Mouse (Mus musculus) right cerebral cortex, postnatal 25 days (tissue): ENCODE results near the gene Pde6g.
"Not testable (repeated sequence)": the region's sequence is repeated elsewhere in the genome, so short reads cannot be mapped to it uniquely, and the experiment has no call there.

Experiments
- DNase-seq: peaks from one replicate; pipeline ENCODE4 v3.0.0; 2022

Gene Pde6g

GRCm38 (mm10) chr11:120418592-120418991, 34.7 kb downstream of the Pde6g start:
- DNase-seq = no peak

GRCm38 (mm10) chr11:120417852-120418251, 35.4 kb downstream of the Pde6g start:
- DNase-seq = no peak

GRCm38 (mm10) chr11:120413621-120414020, 39.7 kb downstream of the Pde6g start:
- DNase-seq = not testable (repeated sequence)

GRCm38 (mm10) chr11:120406445-120406844, 46.9 kb downstream of the Pde6g start:
- DNase-seq = no peak

GRCm38 (mm10) chr11:120405867-120406266, 47.4 kb downstream of the Pde6g start:
- no peak for DNase-seq

- no peak for DNase-seq
These were observed 48.5 kb downstream of the Pde6g start for GRCm38 (mm10) chr11:120404814-120405213.

GRCm38 (mm10) chr11:120399319-120399718, 54.0 kb downstream of the Pde6g start:
- no peak for DNase-seq
